Mouse (Mus musculus) forebrain, postnatal 0 days (tissue): Measurements from ENCODE around the gene Sesn2. TPM values are rescaled to one million over a fixed set of nuclear protein-coding genes. Genes with fewer than 3 reads are reported as not detected.
"Not testable (repeated sequence)": the region's sequence is repeated elsewhere in the genome, so short reads cannot be mapped to it uniquely, and the experiment has no call there.

Experiments
- ATAC-seq: fragments of 200-750 bp; cut with Nextera tagmentation; 2 replicates; pipeline ENCODE4 v1.8.0; 2017; ENCODE audit warnings: mild to moderate bottlenecking, moderate library complexity
- DNase-seq: peaks from one replicate; pipeline ENCODE4 v3.0.0-alpha.2; 2015
- H3K27ac ChIP-seq: fragments of 300-500 bp; sonication (generic); 2 replicates; pipeline ENCODE4 v1.5.1; 2014; ENCODE audit warnings: low read depth, mild to moderate bottlenecking, antibody characterized with exemption, low read length, moderate library complexity, mixed read lengths
- H3K27me3 ChIP-seq: fragments of 300-500 bp; sonication (generic); 2 replicates; pipeline ENCODE4 v1.6.1; 2014; ENCODE audit warnings: mild to moderate bottlenecking, low read length, mixed read lengths; ENCODE audit not compliant: insufficient read depth
- H3K36me3 ChIP-seq: fragments of 300-500 bp; sonication (generic); 2 replicates; pipeline ENCODE4 v1.6.1; 2014; ENCODE audit warnings: mild to moderate bottlenecking, moderate library complexity; ENCODE audit not compliant: insufficient read depth
- H3K4me1 ChIP-seq: fragments of 300-500 bp; sonication (generic); 2 replicates; pipeline ENCODE4 v1.6.1; 2014; ENCODE audit warnings: antibody characterized with exemption; ENCODE audit not compliant: insufficient read depth
- H3K4me2 ChIP-seq: fragments of 300-500 bp; sonication (generic); 2 replicates; pipeline ENCODE4 v1.6.1; 2014; ENCODE audit warnings: low read depth, mild to moderate bottlenecking, moderate library complexity
- H3K4me3 ChIP-seq: fragments of 300-500 bp; sonication (generic); 2 replicates; pipeline ENCODE4 v1.5.1; 2014; ENCODE audit warnings: low read depth, low read length, mixed read lengths
- H3K9ac ChIP-seq: fragments of 300-500 bp; sonication (generic); 2 replicates; pipeline ENCODE4 v1.6.1; 2014; ENCODE audit warnings: mild to moderate bottlenecking
- H3K9me3 ChIP-seq: fragments of 300-500 bp; sonication (generic); 2 replicates; pipeline ENCODE4 v1.6.1; 2016; ENCODE audit warnings: low read length
- CTCF ChIP-seq: sonication (generic); IDR thresholded peaks from 2 replicates; pipeline ENCODE4 v1.5.1; 2016; ENCODE audit warnings: antibody characterized with exemption, control low read depth, low read depth
- WGBS: fragments of 180-500 bp; shearing (Covaris S2); extraction: QIAGEN DNeasy Blood & Tissue Kit; methylation state at CpG from one replicate; pipeline ENCODE4 v1.1.7; 2014; 5-methylcytosine and 5-hydroxymethylcytosine counted together
- polyA plus RNA-seq: library from polyadenylated mRNA; unstranded; fragments of >200 nt; fragmentation: Nextera tagmentation; extraction: Ambion mirVana; gene quantifications from 2 replicates; pipeline ENCODE4 v1.2.1, GENCODE M21; 2015
- total RNA-seq: library from RNA; depleted of rRNA; stranded (reverse); fragments of >200 nt; gene quantifications from 2 replicates; pipeline ENCODE4 v1.2.3, GENCODE M21; 2014; rRNA removed

The Sesn2 gene
- 6.3 and 15.1 TPM in 2 replicates for total RNA-seq
- polyA plus RNA-seq: 6.9 and 9.0 TPM in 2 replicates

DNA sequence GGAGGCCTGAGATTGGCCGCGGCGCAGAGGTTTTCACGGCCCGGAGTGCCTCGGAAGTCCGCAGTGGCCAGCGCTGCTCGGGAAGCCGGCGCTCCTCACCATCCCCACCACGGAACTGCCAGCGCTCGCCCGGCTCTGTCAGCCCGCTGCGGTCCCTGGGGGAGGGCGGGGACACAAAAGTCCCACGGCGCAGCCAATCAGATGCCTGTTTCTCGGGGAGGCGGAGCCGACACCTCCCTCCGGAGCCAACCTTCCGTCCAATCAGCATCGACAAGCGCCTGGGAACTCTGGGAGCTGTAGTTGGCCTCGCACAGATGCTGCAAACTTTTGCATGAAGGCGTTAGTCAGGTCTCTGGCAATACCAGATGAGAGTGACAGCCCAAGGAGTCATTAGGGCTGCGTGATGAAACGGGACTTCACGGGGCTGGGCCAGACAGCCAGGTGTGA, at the start of gene Sesn2:
Sesn2 (minus strand) TSS at position 150 of the 447 bp plus-strand sequence.
- H3K4me2 ChIP-seq: peak within 1 kb of the TSS; percentile 94
- H3K9ac ChIP-seq: peak within 1 kb of the TSS; percentile 62
- 2% methylated on average over 28 of the region's 32 CpGs for WGBS
- H3K27ac ChIP-seq: peak within 1 kb of the TSS; percentile 69; the same call in 1 of the 2 replicates
- no peaks in the 10 kb centered on the region for H3K27me3 ChIP-seq
- ATAC-seq (peak; percentile 97), DNase-seq (peak; percentile 97)
- H3K4me1 ChIP-seq: peaks cover 3% of the 10 kb centered on the region; the same call in 1 of the 2 replicates
- no peaks in the 10 kb centered on the region for H3K9me3 ChIP-seq
- no peaks in the 10 kb centered on the region for H3K36me3 ChIP-seq
- no peak for TF ChIP-seq CTCF
- peak within 1 kb of the TSS; percentile 70 for H3K4me3 ChIP-seq

GRCm38 (mm10) chr4:132555550-132555949, 45.2 kb upstream of the Sesn2 start:
- not testable (repeated sequence) for DNase-seq, H3K9me3 ChIP-seq, H3K4me1 ChIP-seq, H3K27ac ChIP-seq, ATAC-seq, H3K9ac ChIP-seq, H3K27me3 ChIP-seq, H3K4me3 ChIP-seq, H3K4me2 ChIP-seq
- 95% methylated on average over 7 of the region's 7 CpGs for WGBS
- peaks cover 36% of the 10 kb centered on the region for H3K36me3 ChIP-seq

DNA sequence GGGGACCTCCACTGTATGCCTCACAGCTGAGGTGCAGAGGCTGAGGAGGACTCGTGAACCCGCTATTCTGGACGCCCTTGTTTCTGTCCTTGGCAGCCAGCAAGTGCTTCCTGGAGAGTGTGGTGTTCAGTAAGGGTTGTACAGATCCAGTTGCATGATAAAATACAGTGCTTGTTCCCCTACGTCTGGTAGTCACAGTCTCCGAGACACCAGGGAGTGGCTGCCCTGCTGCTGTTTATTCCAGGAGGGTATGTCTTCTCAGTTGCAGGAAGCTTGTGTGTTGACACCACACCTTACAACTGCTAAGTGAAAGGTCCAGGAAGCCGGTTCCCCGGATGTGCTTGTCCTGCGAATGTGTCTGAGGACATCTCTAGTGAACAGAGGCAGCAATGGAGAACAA, 44.4 kb upstream of the Sesn2 start:
- Histone ChIP-seq H3K4me2 (no peak overlapping the region), H3K4me3 (no peak overlapping the region), H3K27ac (no peak overlapping the region), H3K9me3 (no peaks in the 10 kb centered on the region), H3K27me3 (no peaks in the 10 kb centered on the region), H3K36me3 (peaks cover 40% of the 10 kb centered on the region), H3K9ac (no peak overlapping the region), H3K4me1 (no peaks in the 10 kb centered on the region)
- ATAC-seq: no peak
- 88% methylated on average over 8 of the region's 8 CpGs for WGBS
- DNase-seq: no peak
- TF ChIP-seq CTCF: no peak

DNA sequence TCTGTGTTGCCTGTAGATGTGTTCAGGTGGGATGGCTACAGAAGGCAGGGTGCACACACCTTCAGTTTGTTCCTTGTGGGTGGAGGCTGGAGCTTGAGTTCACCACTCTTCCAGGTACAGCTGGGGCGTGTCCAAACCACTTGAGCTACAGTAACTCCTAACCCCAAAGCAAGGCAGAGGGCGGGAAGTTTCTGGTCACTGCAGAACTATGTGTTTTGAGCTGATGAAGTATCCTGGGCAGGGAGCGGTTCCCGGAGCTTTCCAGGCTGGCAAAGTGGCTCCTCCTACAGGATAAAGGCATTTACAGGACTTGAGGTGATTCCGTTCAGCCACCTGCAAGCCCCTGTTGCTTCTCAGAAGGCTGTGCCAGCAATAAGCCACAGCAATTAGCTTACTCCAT, 43.9 kb upstream of the Sesn2 start:
- Histone ChIP-seq H3K4me1 (no peaks in the 10 kb centered on the region), H3K36me3 (peaks cover 44% of the 10 kb centered on the region), H3K4me3 (no peak overlapping the region), H3K9ac (no peak overlapping the region), H3K27me3 (no peaks in the 10 kb centered on the region), H3K4me2 (no peak overlapping the region), H3K9me3 (no peaks in the 10 kb centered on the region), H3K27ac (no peak overlapping the region)
- ATAC-seq (no peak), DNase-seq (no peak)
- WGBS: 75% methylated on average over 5 of the region's 5 CpGs
- TF ChIP-seq CTCF: no peak

DNA sequence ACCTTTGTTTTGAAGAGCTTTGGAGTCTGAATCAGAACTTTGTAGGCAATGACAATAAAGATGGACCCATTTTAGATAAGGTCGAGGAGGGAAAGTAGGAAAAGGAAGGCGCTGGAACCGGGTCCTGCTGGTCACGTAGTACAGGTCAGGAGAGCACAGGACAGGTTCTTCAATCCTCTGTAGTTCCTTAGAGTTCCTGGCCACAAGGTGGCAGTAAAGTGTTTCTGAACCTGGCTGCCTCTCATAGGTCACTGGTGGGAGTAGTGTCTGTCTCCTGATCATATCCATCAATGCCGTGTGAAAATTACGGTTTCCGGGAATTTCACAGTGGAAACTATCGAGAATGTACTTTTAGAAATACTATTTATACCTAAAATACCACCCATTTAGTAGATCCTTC, 35.5 kb upstream of the Sesn2 start:
- H3K27me3 ChIP-seq: no peaks in the 10 kb centered on the region
- H3K4me1 ChIP-seq: no peaks in the 10 kb centered on the region
- H3K27ac ChIP-seq: no peak overlapping the region
- WGBS: 43% methylated on average over 8 of the region's 8 CpGs
- no peak overlapping the region for H3K4me2 ChIP-seq
- TF ChIP-seq CTCF: peak; percentile 77
- H3K9ac ChIP-seq: no peak overlapping the region
- no peak overlapping the region for H3K4me3 ChIP-seq
- ATAC-seq (no peak), DNase-seq (peak; percentile 59)
- no peaks in the 10 kb centered on the region for H3K9me3 ChIP-seq
- H3K36me3 ChIP-seq: peaks cover 77% of the 10 kb centered on the region

GRCm38 (mm10) chr4:132542724-132543123, 32.4 kb upstream of the Sesn2 start:
- DNase-seq: no peak
- no peaks in the 10 kb centered on the region for H3K27me3 ChIP-seq
- H3K4me3 ChIP-seq: no peak overlapping the region
- 68% methylated on average over 1 of the region's 1 CpGs for WGBS
- H3K9ac ChIP-seq: no peak overlapping the region
- H3K36me3 ChIP-seq: peaks cover 65% of the 10 kb centered on the region
- ATAC-seq: no peak
- H3K27ac ChIP-seq: no peak overlapping the region
- H3K4me2 ChIP-seq: no peak overlapping the region
- no peaks in the 10 kb centered on the region for H3K9me3 ChIP-seq
- H3K4me1 ChIP-seq: no peaks in the 10 kb centered on the region
- TF ChIP-seq CTCF: no peak

DNA sequence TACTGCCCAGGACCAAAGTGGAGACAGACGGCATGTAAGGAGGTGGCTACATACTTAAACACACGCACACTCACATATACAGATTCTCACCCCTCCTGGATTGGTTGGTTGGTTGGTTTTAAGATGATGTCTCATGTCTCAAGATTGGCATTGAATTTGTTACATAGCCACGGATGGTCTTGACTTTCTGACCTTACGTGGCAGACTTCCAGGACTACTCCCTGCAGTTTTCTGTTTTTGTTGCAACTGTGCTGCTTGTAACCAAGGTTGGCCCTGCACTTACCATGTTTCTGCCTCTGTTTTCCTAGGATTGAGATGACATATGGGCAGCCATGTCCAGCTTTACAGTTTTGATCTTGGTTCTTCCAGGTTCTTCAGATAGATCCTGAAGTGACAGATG, 31.1 kb upstream of the Sesn2 start:
- no peak overlapping the region for H3K4me3 ChIP-seq
- no peaks in the 10 kb centered on the region for H3K9me3 ChIP-seq
- no peak for TF ChIP-seq CTCF
- ATAC-seq: no peak
- no peak for DNase-seq
- H3K36me3 ChIP-seq: peaks cover 56% of the 10 kb centered on the region
- H3K9ac ChIP-seq: no peak overlapping the region
- H3K27ac ChIP-seq: no peak overlapping the region
- no peak overlapping the region for H3K4me2 ChIP-seq
- peaks cover 4% of the 10 kb centered on the region; the same call in 1 of the 2 replicates for H3K4me1 ChIP-seq
- no peaks in the 10 kb centered on the region for H3K27me3 ChIP-seq
- WGBS: 90% methylated on average over 4 of the region's 4 CpGs
